Mouse (Mus musculus) limb, embryonic 14.5 days (tissue): Measurements from ENCODE around the gene Ugt1a9. TPM values are rescaled to one million over a fixed set of nuclear protein-coding genes. Genes with fewer than 3 reads are reported as not detected.

Experiments
- ATAC-seq: fragments of 200-750 bp; cut with Nextera tagmentation; 2 replicates; pipeline ENCODE4 v1.8.0; 2017; ENCODE audit warnings: low read depth, moderate number of reproducible peaks, moderate TSS enrichment; ENCODE audit not compliant: low FRiP score
- DNase-seq: peaks from one replicate; pipeline ENCODE4 v3.0.0-alpha.2; 2015; ENCODE audit warnings: low spot score
- H3K27ac ChIP-seq: fragments of 300-500 bp; sonication (generic); replicated peaks from 2 replicates; pipeline ENCODE4 v1.5.1; 2014; ENCODE audit warnings: low read depth, mild to moderate bottlenecking, low read length, moderate library complexity, mixed read lengths
- H3K27me3 ChIP-seq: fragments of 300-500 bp; sonication (generic); 2 replicates; pipeline ENCODE4 v1.6.1; 2014; ENCODE audit warnings: low read length, mixed read lengths; ENCODE audit not compliant: control insufficient read depth, insufficient read depth
- H3K36me3 ChIP-seq: fragments of 300-500 bp; sonication (generic); 2 replicates; pipeline ENCODE4 v1.6.1; 2014; ENCODE audit warnings: mild to moderate bottlenecking, low read length, moderate library complexity, mixed read lengths; ENCODE audit not compliant: control insufficient read depth, insufficient read depth
- H3K4me1 ChIP-seq: fragments of 300-500 bp; sonication (generic); 2 replicates; pipeline ENCODE4 v1.6.1; 2014; ENCODE audit warnings: antibody characterized with exemption, low read length, mixed read lengths; ENCODE audit not compliant: control insufficient read depth, insufficient read depth
- H3K4me2 ChIP-seq: fragments of 300-500 bp; sonication (generic); replicated peaks from 2 replicates; pipeline ENCODE4 v1.6.1; 2014; ENCODE audit warnings: low read depth, mild to moderate bottlenecking, low read length, moderate library complexity; ENCODE audit not compliant: severe bottlenecking
- H3K4me3 ChIP-seq: fragments of 300-500 bp; sonication (generic); replicated peaks from 2 replicates; pipeline ENCODE4 v1.5.1; 2014; ENCODE audit warnings: low read length
- H3K9ac ChIP-seq: fragments of 300-500 bp; sonication (generic); 2 replicates; pipeline ENCODE4 v1.6.1; 2014; ENCODE audit warnings: mild to moderate bottlenecking, low read depth, low read length, moderate library complexity; ENCODE audit not compliant: severe bottlenecking
- H3K9me3 ChIP-seq: fragments of 300-500 bp; sonication (generic); 2 replicates; pipeline ENCODE4 v1.6.1; 2016; ENCODE audit warnings: low read length; ENCODE audit not compliant: control insufficient read depth
- POLR2A ChIP-seq: fragments of 200-500 bp; IDR thresholded peaks from 2 replicates; pipeline ENCODE4 v1.8.0; 2012; ENCODE audit warnings: inconsistent platforms, mild to moderate bottlenecking, moderate library complexity, borderline replicate concordance; ENCODE audit not compliant: insufficient read depth, insufficient read length; ENCODE audit errors: extremely low read depth
- WGBS: fragments of 180-500 bp; shearing (Covaris S2); extraction: QIAGEN DNeasy Blood & Tissue Kit; methylation state at CpG from one replicate; pipeline ENCODE4 v1.1.7; 2014; 5-methylcytosine and 5-hydroxymethylcytosine counted together
- polyA plus RNA-seq, 2 experiments: library from polyadenylated mRNA; depleted of rRNA in 1 of 2; stranded (reverse) in 1 of 2; unstranded in 1 of 2; fragments of >200 nt; fragmentation: Nextera tagmentation in 1 of 2; extraction: Ambion mirVana in 1 of 2; gene quantifications; 2 replicates each; pipeline versions ENCODE4 v1.2.1 to v1.2.3; 2012 to 2014

The Ugt1a9 gene
- polyA plus RNA-seq, 2 experiments, result not detected

DNA sequence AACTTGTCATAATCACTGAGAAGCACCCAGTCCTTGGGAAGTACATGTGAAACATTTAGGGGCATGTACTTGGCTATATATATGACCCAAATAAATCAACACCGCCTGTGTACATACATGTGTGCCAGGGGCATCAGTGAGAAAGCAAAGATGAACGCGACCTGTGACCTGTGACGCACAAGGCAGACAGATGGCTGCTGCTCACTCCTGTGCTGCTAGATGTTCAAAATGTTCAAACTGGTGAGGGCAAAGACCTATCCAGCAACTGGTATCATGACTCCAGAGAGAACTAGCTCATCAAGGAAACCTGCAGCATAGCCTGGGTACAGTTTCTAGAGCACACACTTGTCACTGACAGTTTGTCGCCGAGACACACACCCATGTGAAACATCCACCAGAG is 196.9 kb downstream of the Ugt1a9 start:
- Histone ChIP-seq H3K27ac (no peak overlapping the region), H3K27me3 (no peaks in the 10 kb centered on the region), H3K36me3 (peaks cover 90% of the 10 kb centered on the region), H3K4me2 (no peak overlapping the region), H3K4me3 (no peak overlapping the region), H3K4me1 (no peaks in the 10 kb centered on the region), H3K9ac (no peak overlapping the region), H3K9me3 (no peaks in the 10 kb centered on the region)
- ATAC-seq (0 out of 2 replicates have a peak, but pooled peaks have one; percentile 0), DNase-seq (no peak)
- 91% methylated on average over 6 of the region's 6 CpGs for WGBS
- no peak for TF ChIP-seq POLR2A

DNA sequence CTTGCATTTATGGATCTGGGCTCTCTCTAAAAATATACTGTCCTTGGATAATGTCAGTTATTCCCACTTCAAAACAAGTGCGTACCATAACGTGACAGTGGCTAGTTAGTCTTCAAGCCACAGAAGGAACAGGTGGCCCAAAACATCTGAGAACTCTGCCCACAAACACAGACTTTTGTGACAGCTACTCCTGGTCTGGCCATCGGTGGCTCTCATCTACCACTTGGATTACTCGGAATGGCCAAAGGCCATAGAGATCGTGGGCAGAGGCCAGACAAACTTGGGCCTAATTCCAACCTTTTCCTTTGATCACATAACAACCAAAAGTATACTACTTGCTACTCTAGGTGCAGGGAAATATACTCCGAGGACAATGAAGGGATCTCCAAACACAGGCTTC is 197.5 kb downstream of the Ugt1a9 start:
- no peaks in the 10 kb centered on the region for H3K27me3 ChIP-seq
- H3K27ac ChIP-seq, result no peak overlapping the region
- no peak overlapping the region for H3K4me3 ChIP-seq
- peaks cover 90% of the 10 kb centered on the region for H3K36me3 ChIP-seq
- no peak overlapping the region for H3K9ac ChIP-seq
- H3K4me1 ChIP-seq, result no peaks in the 10 kb centered on the region
- 88% methylated on average over 6 of the region's 6 CpGs for WGBS
- ATAC-seq (0 out of 2 replicates have a peak, but pooled peaks have one; percentile 1), DNase-seq (no peak)
- no peak overlapping the region for H3K4me2 ChIP-seq
- H3K9me3 ChIP-seq, result no peaks in the 10 kb centered on the region
- no peak for TF ChIP-seq POLR2A

Other genes with a start within 250 kb of the Ugt1a9 start
- 35.5 and 38.7 TPM in 2 replicates for gene Dgkd, start 217.5 kb upstream of the Ugt1a9 start, polyA plus RNA-seq (2012; rRNA removed)
- 26.7 and 30.2 TPM in 2 replicates for gene Dgkd, start 217.5 kb upstream of the Ugt1a9 start, polyA plus RNA-seq (2014; fragmentation: Nextera tagmentation; extraction: Ambion mirVana)
- gene Usp40, start 62.2 kb upstream of the Ugt1a9 start, polyA plus RNA-seq (2012; rRNA removed), result 33.2 and 35.2 TPM in 2 replicates
- gene Usp40, start 62.2 kb upstream of the Ugt1a9 start, polyA plus RNA-seq (2014; fragmentation: Nextera tagmentation; extraction: Ambion mirVana), result 36.2 and 44.1 TPM in 2 replicates
- gene Ugt1a10, start 15.4 kb upstream of the Ugt1a9 start, polyA plus RNA-seq (2012; rRNA removed), result not detected in 2 replicates
- not detected in 2 replicates for gene Ugt1a10, start 15.4 kb upstream of the Ugt1a9 start, polyA plus RNA-seq (2014; fragmentation: Nextera tagmentation; extraction: Ambion mirVana)
- gene Ugt1a8, start 17.0 kb downstream of the Ugt1a9 start, polyA plus RNA-seq (2012; rRNA removed), result not detected in 2 replicates
- not detected in 2 replicates for gene Ugt1a8, start 17.0 kb downstream of the Ugt1a9 start, polyA plus RNA-seq (2014; fragmentation: Nextera tagmentation; extraction: Ambion mirVana)
- gene Ugt1a7c, start 24.3 kb downstream of the Ugt1a9 start, polyA plus RNA-seq (2012; rRNA removed), result 2.0 and 2.2 TPM in 2 replicates
- gene Ugt1a7c, start 24.3 kb downstream of the Ugt1a9 start, polyA plus RNA-seq (2014; fragmentation: Nextera tagmentation; extraction: Ambion mirVana), result 2.5 and 2.6 TPM in 2 replicates
- 0.12 and 0.24 TPM in 2 replicates for gene Ugt1a6b, start 32.5 kb downstream of the Ugt1a9 start, polyA plus RNA-seq (2012; rRNA removed)
- gene Ugt1a6b, start 32.5 kb downstream of the Ugt1a9 start, polyA plus RNA-seq (2014; fragmentation: Nextera tagmentation; extraction: Ambion mirVana), result 0.70 and 1.0 TPM in 2 replicates
- gene Ugt1a6a, start 64.0 kb downstream of the Ugt1a9 start, polyA plus RNA-seq (2012; rRNA removed), result 1.9 and 2.3 TPM in 2 replicates
- gene Ugt1a6a, start 64.0 kb downstream of the Ugt1a9 start, polyA plus RNA-seq (2014; fragmentation: Nextera tagmentation; extraction: Ambion mirVana), result 2.9 and 5.4 TPM in 2 replicates
- 0.08 and 0.19 TPM in 2 replicates for gene Ugt1a5, start 95.2 kb downstream of the Ugt1a9 start, polyA plus RNA-seq (2012; rRNA removed)
- gene Ugt1a5, start 95.2 kb downstream of the Ugt1a9 start, polyA plus RNA-seq (2014; fragmentation: Nextera tagmentation; extraction: Ambion mirVana), result not detected in 2 replicates
- 0.04 and 0.08 TPM in 2 replicates for gene Ugt1a2, start 129.8 kb downstream of the Ugt1a9 start, polyA plus RNA-seq (2012; rRNA removed)
- not detected in 2 replicates for gene Ugt1a2, start 129.8 kb downstream of the Ugt1a9 start, polyA plus RNA-seq (2014; fragmentation: Nextera tagmentation; extraction: Ambion mirVana)
- gene Dnajb3, start 135.0 kb downstream of the Ugt1a9 start, polyA plus RNA-seq (2012; rRNA removed), result 9.1 and 10.2 TPM in 2 replicates
- 9.4 and 10.5 TPM in 2 replicates for gene Dnajb3, start 135.0 kb downstream of the Ugt1a9 start, polyA plus RNA-seq (2014; fragmentation: Nextera tagmentation; extraction: Ambion mirVana)
- gene Ugt1a1, start 141.2 kb downstream of the Ugt1a9 start, polyA plus RNA-seq (2012; rRNA removed), result 1.5 and 2.3 TPM in 2 replicates
- gene Ugt1a1, start 141.2 kb downstream of the Ugt1a9 start, polyA plus RNA-seq (2014; fragmentation: Nextera tagmentation; extraction: Ambion mirVana), result 4.3 and 5.8 TPM in 2 replicates
- 0.15 and 0.20 TPM in 2 replicates for gene Mroh2a, start 156.2 kb downstream of the Ugt1a9 start, polyA plus RNA-seq (2012; rRNA removed)
- gene Mroh2a, start 156.2 kb downstream of the Ugt1a9 start, polyA plus RNA-seq (2014; fragmentation: Nextera tagmentation; extraction: Ambion mirVana), result 1.7 and 2.2 TPM in 2 replicates
- gene Hjurp, start 206.8 kb downstream of the Ugt1a9 start, polyA plus RNA-seq (2012; rRNA removed), result 277 and 360 TPM in 2 replicates
- 139 and 150 TPM in 2 replicates for gene Hjurp, start 206.8 kb downstream of the Ugt1a9 start, polyA plus RNA-seq (2014; fragmentation: Nextera tagmentation; extraction: Ambion mirVana)
- gene Trpm8, start 206.9 kb downstream of the Ugt1a9 start, polyA plus RNA-seq (2012; rRNA removed), result not detected in 2 replicates
- gene Trpm8, start 206.9 kb downstream of the Ugt1a9 start, polyA plus RNA-seq (2014; fragmentation: Nextera tagmentation; extraction: Ambion mirVana), result not detected in 2 replicates